Mouse (Mus musculus): ENCODE measurements around the gene Ndufs2.

DNA sequence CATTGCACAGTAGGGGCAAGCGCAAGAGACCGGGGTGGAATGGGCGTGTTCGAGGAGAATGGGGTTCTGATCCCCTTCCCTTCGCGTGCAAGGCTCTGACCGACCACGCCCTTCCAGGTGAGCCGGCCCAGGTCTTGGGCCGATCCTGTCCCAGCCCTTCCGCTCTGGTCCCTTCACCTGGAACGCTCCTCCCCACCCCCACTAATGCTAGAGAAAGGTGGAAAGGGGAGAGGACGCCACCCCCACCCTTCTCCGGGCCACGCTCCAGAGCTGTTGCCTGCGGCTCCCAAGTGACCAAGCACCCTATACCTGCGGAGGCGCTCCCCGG, 19.3 kb upstream of the Ndufs2 start:
- no peak for TF ChIP-seq CTCF (IDR thresholded peaks at IDR 0.05; ENCODE audit: control insufficient read depth, insufficient read depth, insufficient read length)
- no peak for TF ChIP-seq USF1 (IDR thresholded peaks at IDR 0.05; ENCODE audit: low read depth)
- TF ChIP-seq MYOD1 (IDR thresholded peaks at IDR 0.05; ENCODE audit: control insufficient read depth, insufficient read length, low read depth): no peak
- no peak for TF ChIP-seq MYOG (IDR thresholded peaks at IDR 0.05; ENCODE audit: control insufficient read depth, extremely low read depth, insufficient read length)
- no peak for TF ChIP-seq MAX (IDR thresholded peaks at IDR 0.05)
- no peak for TF ChIP-seq CEBPB (IDR thresholded peaks at IDR 0.05; ENCODE audit: low read depth)
- TF ChIP-seq FOSL1 (IDR thresholded peaks at IDR 0.05; ENCODE audit: insufficient read depth, low read length, poor library complexity, severe bottlenecking): no peak

All from C2C12 (cell line).